Mouse (Mus musculus): ENCODE data around the gene Mpnd. TPM values are rescaled to one million over a fixed set of nuclear protein-coding genes. Genes with fewer than 3 reads are reported as not detected.
A peak's percentile ranks its signal among the peaks of the same experiment; 100 is the strongest.
"Not testable (repeated sequence)": the region's sequence is repeated elsewhere in the genome, so short reads cannot be mapped to it uniquely, and the experiment has no call there.

Mpnd gene
- total and polyA plus RNA-seq, 3 experiments: 87.3 to 197 (median 90.5) TPM

DNA sequence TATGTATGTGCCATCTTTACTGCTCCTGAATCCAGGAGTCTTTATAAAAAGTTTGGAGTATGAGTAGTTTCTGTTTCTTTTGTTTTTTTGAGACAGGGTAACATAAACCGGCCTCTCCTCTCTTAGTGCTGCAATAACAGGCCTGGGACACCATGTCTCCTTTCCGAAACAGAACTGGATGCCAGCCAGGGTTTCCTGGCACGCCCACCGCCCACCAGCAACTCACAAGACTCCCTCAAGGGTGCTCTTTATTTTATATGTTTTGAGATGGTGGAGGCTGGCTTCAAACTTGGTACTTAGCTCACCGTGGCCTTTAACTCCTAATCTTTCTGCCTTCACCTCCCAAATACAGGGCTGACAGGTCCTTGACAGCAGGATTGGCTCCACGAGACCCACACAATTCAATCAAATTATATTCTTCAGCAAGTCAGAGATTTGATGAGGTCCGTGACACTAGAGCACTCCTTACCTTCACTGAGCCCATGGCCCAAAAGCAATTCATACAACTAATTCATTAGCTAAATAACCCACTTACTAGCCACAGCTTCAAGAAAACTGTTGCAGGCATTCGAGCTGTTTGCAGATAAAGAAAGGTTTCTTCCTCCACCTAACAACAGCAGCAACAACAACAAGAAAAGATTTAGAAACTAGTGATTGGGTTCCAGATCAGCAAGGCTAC, 33.2 kb downstream of the Mpnd start:
- no peak for DNase-seq

DNA sequence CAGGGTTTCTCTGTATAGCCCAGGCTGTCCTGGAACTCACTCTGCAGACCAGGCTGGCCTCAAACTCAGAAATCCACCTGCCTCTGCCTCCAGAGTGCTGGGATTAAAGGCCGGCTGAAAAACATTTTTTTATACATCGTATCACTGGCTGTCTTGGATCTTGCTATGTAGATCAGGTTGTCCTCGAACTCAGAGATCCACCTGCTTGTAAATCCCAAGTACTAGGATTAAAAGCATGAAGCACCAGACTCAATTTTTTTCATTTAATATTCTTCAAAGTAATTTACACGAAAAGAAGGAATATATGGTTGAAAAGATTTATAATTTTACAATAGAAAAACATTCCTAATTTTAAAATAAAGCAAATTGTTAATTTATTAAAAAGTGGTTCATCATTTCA, 33.8 kb downstream of the Mpnd start:
- DNase-seq: no peak

GRCm38 (mm10) chr17:56040030-56040856, 34.7 kb downstream of the Mpnd start, which contains the start of gene Chaf1a:
Gene Chaf1a (plus strand): TSS chr17:56040439.
- peak; percentile 98 for DNase-seq

DNA sequence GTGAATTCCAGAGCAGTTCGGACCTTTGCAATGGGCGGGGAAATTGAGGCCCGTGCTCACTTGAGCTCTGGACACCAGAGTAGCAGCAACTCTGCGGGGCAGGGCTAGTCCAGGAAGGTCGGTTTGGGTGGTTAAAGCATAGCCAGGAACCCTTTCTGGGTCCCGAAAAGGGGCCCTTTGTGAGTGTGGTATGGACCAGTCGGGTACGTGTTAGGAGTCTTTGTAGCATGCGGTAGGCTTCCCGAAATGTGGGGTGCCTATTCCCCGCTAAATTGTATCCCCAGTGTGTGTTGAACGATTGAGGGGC, 35.3 kb downstream of the Mpnd start:
- no peak for DNase-seq

DNA sequence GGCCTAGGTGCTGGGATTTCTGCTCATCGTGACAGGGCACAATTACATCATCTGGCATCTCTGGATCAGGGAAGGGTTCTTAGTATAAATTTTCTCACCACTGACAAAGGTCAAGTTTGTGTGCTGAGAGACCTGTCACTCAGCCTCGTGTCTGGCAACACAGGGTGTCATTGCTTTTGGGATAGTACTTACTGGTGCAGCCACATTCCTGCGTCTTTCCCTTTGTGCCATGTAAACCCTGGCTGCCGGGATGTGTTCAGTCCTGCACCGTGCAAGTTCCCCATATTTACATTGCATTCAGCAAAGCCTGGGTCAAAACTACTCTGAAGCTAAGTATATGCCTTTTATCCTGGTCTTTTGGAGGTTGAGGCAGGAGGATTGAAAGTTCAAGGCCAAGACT, 45.9 kb downstream of the Mpnd start:
- no peak for DNase-seq

GRCm38 (mm10) chr17:56054938-56055337, 49.4 kb downstream of the Mpnd start:
- DNase-seq: no peak

- no peak for DNase-seq
These were observed 50.6 kb downstream of the Mpnd start for GRCm38 (mm10) chr17:56055945-56056678.

DNA sequence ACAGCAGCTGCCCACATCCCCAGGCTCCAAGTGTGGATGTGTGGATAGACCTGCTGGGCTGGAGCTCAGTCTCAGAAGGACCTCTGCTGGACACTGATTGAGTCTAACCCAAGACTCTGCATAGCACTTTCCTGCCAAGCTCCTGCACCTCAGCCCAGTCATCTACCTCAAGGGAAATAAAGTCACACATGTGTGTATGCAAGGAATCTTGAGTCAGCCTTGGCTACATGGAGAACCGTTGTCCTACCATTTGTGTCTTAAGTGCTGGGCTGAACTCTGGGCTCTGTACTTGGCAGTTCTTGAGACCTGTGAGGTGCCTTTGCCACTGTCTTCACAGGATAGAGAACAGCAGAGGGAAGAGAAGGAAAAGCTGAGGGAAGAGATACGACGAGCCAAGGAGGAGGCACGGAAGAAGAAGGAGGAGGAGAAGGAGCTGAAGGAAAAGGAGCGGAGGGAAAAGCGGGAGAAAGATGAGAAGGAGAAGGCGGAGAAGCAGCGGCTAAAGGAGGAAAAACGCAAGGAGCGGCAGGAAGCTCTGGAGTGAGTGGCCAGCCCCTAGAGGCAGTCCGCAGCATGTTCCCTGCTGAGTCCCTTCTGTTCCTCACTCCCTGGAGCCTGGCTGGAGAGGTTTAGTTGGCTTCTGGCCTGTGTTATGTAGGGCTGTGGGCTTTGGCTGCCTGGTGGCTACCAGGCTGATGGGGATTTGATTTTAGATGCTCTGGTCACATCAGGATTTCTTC, 52.0 kb downstream of the Mpnd start:
- no peak for DNase-seq

GRCm38 (mm10) chr17:56062081-56062480, 56.6 kb downstream of the Mpnd start:
- DNase-seq: no peak

- DNase-seq: not testable (repeated sequence)
These were observed 60.2 kb downstream of the Mpnd start for GRCm38 (mm10) chr17:56065715-56066114.

Other genes with a start within 250 kb of the Mpnd start
- 1 to 10 TPM; 5.3 to 6.4 TPM for gene Zfp119a, start 126.8 kb upstream of the Mpnd start, total RNA-seq (2021)
- gene Zfp119a, start 126.8 kb upstream of the Mpnd start, polyA plus RNA-seq (2012; rRNA removed): not detected in 2 replicates
- 1 to 10 TPM; 5.2 to 5.6 TPM for gene Zfp959, start 113.6 kb upstream of the Mpnd start, total RNA-seq (2021)
- 0.20 and 0.28 TPM in 2 replicates for gene Zfp959, start 113.6 kb upstream of the Mpnd start, polyA plus RNA-seq (2012; rRNA removed)
- gene Zfp119b, start 56.2 kb upstream of the Mpnd start, total RNA-seq (2021): 1 to 10 TPM; 3.0 to 3.6 TPM
- 0.07 TPM in 1 of 2 replicates, not detected in the other for gene Zfp119b, start 56.2 kb upstream of the Mpnd start, polyA plus RNA-seq (2012; rRNA removed)
- gene Ebi3, start 53.1 kb upstream of the Mpnd start, total RNA-seq (2021): 1 to 10 TPM in 1 of 2 experiments, under 1 TPM in 1; 0.66 to 1.2 TPM
- gene Ebi3, start 53.1 kb upstream of the Mpnd start, polyA plus RNA-seq (2012; rRNA removed): 4.7 and 5.8 TPM in 2 replicates
- gene Yju2, start 46.6 kb upstream of the Mpnd start, total RNA-seq (2021): 10 to 100 TPM; 16.7 to 19.1 TPM
- gene Yju2, start 46.6 kb upstream of the Mpnd start, polyA plus RNA-seq (2012; rRNA removed): 4.4 and 5.3 TPM in 2 replicates
- gene Shd, start 35.2 kb upstream of the Mpnd start, total RNA-seq (2021): 1 to 10 TPM in 1 of 2 experiments, under 1 TPM in 1; 0.52 to 1.2 TPM
- gene Shd, start 35.2 kb upstream of the Mpnd start, polyA plus RNA-seq (2012; rRNA removed): 3.2 and 7.8 TPM in 2 replicates
- 1 to 10 TPM; 1.0 to 2.7 TPM for gene Fsd1, start 19.2 kb upstream of the Mpnd start, total RNA-seq (2021)
- 2.3 and 2.7 TPM in 2 replicates for gene Fsd1, start 19.2 kb upstream of the Mpnd start, polyA plus RNA-seq (2012; rRNA removed)
- 1 to 10 TPM; 5.6 TPM for gene Stap2, start 127 bp upstream of the Mpnd start, total RNA-seq (2021)
- 5.2 and 8.4 TPM in 2 replicates for gene Stap2, start 127 bp upstream of the Mpnd start, polyA plus RNA-seq (2012; rRNA removed)
- 10 to 100 TPM; 41.3 to 44.0 TPM for gene Sh3gl1, start 30.9 kb downstream of the Mpnd start, total RNA-seq (2021)
- 66.4 and 70.6 TPM in 2 replicates for gene Sh3gl1, start 30.9 kb downstream of the Mpnd start, polyA plus RNA-seq (2012; rRNA removed)
- gene Chaf1a, start 34.7 kb downstream of the Mpnd start, total RNA-seq (2021): 1 to 10 TPM; 1.6 to 2.5 TPM
- gene Chaf1a, start 34.7 kb downstream of the Mpnd start, polyA plus RNA-seq (2012; rRNA removed): 1.5 and 2.0 TPM in 2 replicates
- 10 to 100 TPM; 83.2 to 83.8 TPM for gene Ubxn6, start 69.3 kb downstream of the Mpnd start, total RNA-seq (2021)
- gene Ubxn6, start 69.3 kb downstream of the Mpnd start, polyA plus RNA-seq (2012; rRNA removed): 67.8 and 91.2 TPM in 2 replicates
- 10 to 100 TPM; 52.7 to 63.7 TPM for gene Hdgfl2, start 73.9 kb downstream of the Mpnd start, total RNA-seq (2021)
- 93.5 and 97.9 TPM in 2 replicates for gene Hdgfl2, start 73.9 kb downstream of the Mpnd start, polyA plus RNA-seq (2012; rRNA removed)
- 100 to 1,000 TPM in 1 of 2 experiments, 10 to 100 TPM in 1; 92.6 to 121 TPM for gene Plin4, start 104.1 kb downstream of the Mpnd start, total RNA-seq (2021)
- 100 and 184 TPM in 2 replicates for gene Plin4, start 104.1 kb downstream of the Mpnd start, polyA plus RNA-seq (2012; rRNA removed)
- 10 to 100 TPM; 59.5 to 71.9 TPM for gene Plin5, start 111.9 kb downstream of the Mpnd start, total RNA-seq (2021)
- 42.9 and 91.7 TPM in 2 replicates for gene Plin5, start 111.9 kb downstream of the Mpnd start, polyA plus RNA-seq (2012; rRNA removed)
- 10 to 100 TPM; 23.9 to 45.5 TPM for gene Lrg1, start 116.3 kb downstream of the Mpnd start, total RNA-seq (2021)
- 134 and 212 TPM in 2 replicates for gene Lrg1, start 116.3 kb downstream of the Mpnd start, polyA plus RNA-seq (2012; rRNA removed)
- gene Sema6b, start 134.6 kb downstream of the Mpnd start, total RNA-seq (2021): 10 to 100 TPM in 1 of 2 experiments, 1 to 10 TPM in 1; 6.3 to 10.2 TPM
- 32.9 and 36.5 TPM in 2 replicates for gene Sema6b, start 134.6 kb downstream of the Mpnd start, polyA plus RNA-seq (2012; rRNA removed)
- 1 to 10 TPM; 2.0 to 2.4 TPM for gene Tnfaip8l1, start 156.8 kb downstream of the Mpnd start, total RNA-seq (2021)
- gene Tnfaip8l1, start 156.8 kb downstream of the Mpnd start, polyA plus RNA-seq (2012; rRNA removed): 4.2 and 6.7 TPM in 2 replicates
- gene Mydgf, start 178.2 kb downstream of the Mpnd start, total RNA-seq (2021): 10 to 100 TPM; 51.8 to 55.3 TPM
- gene Mydgf, start 178.2 kb downstream of the Mpnd start, polyA plus RNA-seq (2012; rRNA removed): 70.5 and 71.0 TPM in 2 replicates
- gene Dpp9, start 213.2 kb downstream of the Mpnd start, total RNA-seq (2021): 10 to 100 TPM; 37.5 to 39.7 TPM
- gene Dpp9, start 213.2 kb downstream of the Mpnd start, polyA plus RNA-seq (2012; rRNA removed): 53.2 and 65.3 TPM in 2 replicates

All from adrenal gland, adult 2 months (tissue).